Mouse (Mus musculus): ENCODE measurements around the gene Ftsj1. TPM values are rescaled to one million over a fixed set of nuclear protein-coding genes. Genes with fewer than 3 reads are reported as not detected.

Gene Ftsj1
- polyA plus RNA-seq, 1 experiment from 2014 or later = 43.1 TPM

DNA sequence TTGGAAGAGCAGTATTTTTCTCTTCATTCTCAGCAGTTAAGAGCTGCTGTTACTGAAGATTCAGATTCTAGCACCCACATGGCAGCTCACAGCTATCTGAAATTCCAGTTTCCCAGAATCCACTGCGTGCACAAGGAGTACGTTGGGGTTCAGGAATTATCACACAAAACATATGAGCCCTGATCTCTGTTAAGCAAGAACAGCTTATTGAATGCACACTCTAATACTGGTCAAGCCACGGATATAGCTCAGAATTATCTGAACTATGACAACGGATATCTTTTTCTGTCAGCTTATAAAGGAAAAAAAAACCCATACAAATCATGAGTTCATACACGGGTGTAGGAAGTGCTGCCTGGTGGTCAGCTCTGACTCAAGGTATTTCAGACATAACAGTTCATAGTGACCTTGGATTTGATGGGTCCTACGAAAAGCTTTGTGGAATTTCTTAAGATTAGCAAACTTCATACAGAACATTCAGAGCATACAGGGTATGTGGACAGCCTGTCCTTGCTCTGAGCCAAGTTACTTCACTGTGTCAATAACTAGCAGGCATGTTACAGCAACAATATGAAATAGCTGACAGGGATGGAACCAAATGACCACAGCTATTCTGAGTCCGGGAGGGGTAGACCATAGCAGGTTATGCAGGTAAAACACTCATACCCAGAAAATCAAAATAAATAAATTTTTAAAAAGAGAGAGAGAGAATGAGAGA is 40.6 kb downstream of the Ftsj1 start:
- no peak overlapping the region for H3K4me3 ChIP-seq
- no peak overlapping the region for H3K27ac ChIP-seq
- no peak overlapping the region for H3K4me2 ChIP-seq (replicated peaks)
- no peaks in the 10 kb centered on the region for H3K27me3 ChIP-seq
- ATAC-seq (ENCODE audit: insufficient number of reproducible peaks, insufficient read depth, low FRiP score, low TSS enrichment) = no peak
- H3K9ac ChIP-seq = no peak overlapping the region
- H3K9me3 ChIP-seq = no peaks in the 10 kb centered on the region
- 74% methylated on average over 7 of the region's 7 CpGs for WGBS
- H3K36me3 ChIP-seq = no peaks in the 10 kb centered on the region
- no peaks in the 10 kb centered on the region for H3K4me1 ChIP-seq

DNA sequence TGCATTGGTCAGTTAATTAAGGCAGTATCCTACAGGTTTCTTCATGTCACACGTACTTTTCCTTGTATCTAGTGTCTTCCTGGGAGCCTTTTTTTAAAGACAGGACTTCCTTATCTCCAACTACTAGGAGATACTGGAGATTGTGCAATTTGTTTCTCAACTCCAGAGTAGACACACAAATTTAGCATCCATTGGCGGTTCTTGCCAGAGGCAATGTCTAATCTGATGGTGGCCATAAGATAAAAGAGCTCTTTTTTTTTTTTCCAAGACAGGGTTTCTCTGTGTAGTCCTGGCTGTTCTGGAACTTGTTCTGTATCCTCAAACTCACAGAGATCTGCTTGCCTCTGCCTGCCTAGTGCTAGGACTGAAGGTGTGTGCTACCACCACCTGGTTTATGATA is 42.5 kb downstream of the Ftsj1 start:
- Histone ChIP-seq H3K4me1 (no peaks in the 10 kb centered on the region), H3K4me2 (replicated peaks) (no peak overlapping the region), H3K4me3 (no peak overlapping the region), H3K9ac (no peak overlapping the region), H3K27me3 (no peaks in the 10 kb centered on the region), H3K27ac (no peak overlapping the region), H3K36me3 (no peaks in the 10 kb centered on the region), H3K9me3 (no peaks in the 10 kb centered on the region)
- WGBS = 50% methylated on average over 2 of the region's 2 CpGs
- no peak for ATAC-seq (ENCODE audit: insufficient number of reproducible peaks, insufficient read depth, low FRiP score, low TSS enrichment)

DNA sequence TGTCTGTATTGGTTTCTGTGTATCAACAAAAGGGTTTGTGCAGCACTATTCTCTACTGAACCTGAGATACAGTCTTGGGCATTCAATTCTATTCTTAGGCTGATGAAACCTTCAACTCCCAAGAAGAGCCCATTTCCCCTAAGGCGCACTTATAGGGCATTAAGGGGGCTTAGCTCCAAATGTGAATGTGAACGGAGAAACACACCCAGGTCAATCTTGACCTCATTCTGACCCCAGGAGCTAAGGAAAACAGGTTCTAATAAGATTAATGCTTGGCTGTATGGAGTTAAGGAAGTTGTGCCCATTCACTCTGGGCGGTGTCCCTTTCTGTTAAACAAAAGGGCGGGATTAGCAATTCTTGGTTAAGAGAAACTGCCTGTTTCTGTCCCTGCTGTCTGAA is 45.0 kb downstream of the Ftsj1 start:
- no peaks in the 10 kb centered on the region for H3K4me1 ChIP-seq
- H3K4me2 ChIP-seq (replicated peaks) = no peak overlapping the region; the same call in 1 of the 2 replicates
- H3K4me3 ChIP-seq = no peak overlapping the region
- no peak overlapping the region for H3K9ac ChIP-seq
- no peak for ATAC-seq (ENCODE audit: insufficient number of reproducible peaks, insufficient read depth, low FRiP score, low TSS enrichment)
- H3K9me3 ChIP-seq = no peaks in the 10 kb centered on the region
- no peaks in the 10 kb centered on the region for H3K27me3 ChIP-seq
- H3K27ac ChIP-seq = no peak overlapping the region
- no peaks in the 10 kb centered on the region for H3K36me3 ChIP-seq
- WGBS = 22% methylated on average over 4 of the region's 4 CpGs

DNA sequence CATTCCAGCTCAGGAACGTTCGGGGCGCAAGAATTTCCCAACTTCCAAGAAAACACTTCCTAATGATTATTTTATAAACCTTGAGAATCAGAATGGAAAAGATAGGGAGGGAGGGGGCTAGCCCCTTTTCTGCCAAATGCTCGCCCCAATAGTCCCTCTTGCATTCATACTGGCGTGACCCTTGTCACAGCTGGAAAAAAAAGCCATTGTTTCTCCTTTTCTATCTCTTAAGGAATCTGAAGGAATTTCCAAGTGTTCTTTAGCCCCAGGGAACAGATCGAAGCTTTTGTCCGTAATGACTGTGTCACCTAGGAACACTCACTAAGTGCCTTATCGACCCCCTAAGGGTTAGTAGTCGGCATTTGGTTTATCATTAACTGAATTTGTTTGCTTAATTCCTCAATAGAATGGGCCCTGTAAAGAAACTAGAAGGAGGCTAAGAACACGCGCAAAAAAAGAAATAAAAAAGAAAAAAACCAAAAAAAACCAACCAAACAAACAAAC is 45.5 kb downstream of the Ftsj1 start:
- ATAC-seq (ENCODE audit: insufficient number of reproducible peaks, insufficient read depth, low FRiP score, low TSS enrichment) = no peak
- no peaks in the 10 kb centered on the region for H3K36me3 ChIP-seq
- peak overlapping the region; percentile 47 for H3K4me3 ChIP-seq
- 16% methylated on average over 11 of the region's 11 CpGs for WGBS
- no peak overlapping the region; the same call in 1 of the 2 replicates for H3K9ac ChIP-seq
- no peak overlapping the region for H3K27ac ChIP-seq
- no peaks in the 10 kb centered on the region for H3K9me3 ChIP-seq
- H3K4me1 ChIP-seq = no peaks in the 10 kb centered on the region
- no peaks in the 10 kb centered on the region for H3K27me3 ChIP-seq
- H3K4me2 ChIP-seq (replicated peaks) = peak overlapping the region; percentile 45

DNA sequence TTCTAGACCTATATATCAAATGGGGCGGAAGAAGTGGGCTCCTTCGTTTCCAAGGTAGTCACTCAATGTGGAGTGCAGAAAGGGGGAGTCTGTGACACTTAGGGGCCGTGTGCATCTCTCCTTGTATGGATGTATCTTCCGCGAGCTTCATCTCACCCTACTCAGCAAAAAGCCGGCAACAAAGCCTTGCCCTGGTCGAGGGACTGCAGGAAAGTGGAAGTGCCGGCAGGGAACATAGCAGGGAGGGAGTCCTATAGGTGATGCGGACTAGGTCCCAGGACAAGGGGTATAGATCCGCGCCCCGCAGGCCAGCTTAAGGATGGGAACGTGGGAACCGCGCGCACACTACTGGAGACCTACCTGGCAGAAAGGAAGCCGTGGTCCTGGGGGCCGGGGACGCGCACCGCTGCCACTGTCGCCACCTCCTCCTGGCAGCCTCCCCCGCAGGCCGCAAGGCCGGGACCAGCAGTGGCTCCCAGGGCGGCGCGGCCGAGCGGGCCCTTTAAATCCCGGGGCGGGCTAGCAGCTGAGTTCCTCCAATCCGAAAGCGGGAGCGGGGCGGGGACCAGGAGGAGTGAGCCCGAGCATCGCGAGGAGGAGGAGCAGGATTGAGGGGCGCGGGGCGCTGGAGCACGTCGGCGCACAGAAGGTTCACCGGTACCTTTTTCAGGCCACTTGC is 46.1 kb downstream of the Ftsj1 start, which contains the start of gene Porcn:
Porcn (minus strand) TSS at position 511 of the 679 bp plus-strand sequence.
- Histone ChIP-seq H3K4me1 (no peaks in the 10 kb centered on the region), H3K4me3 (peak within 1 kb of the TSS; percentile 47), H3K36me3 (no peaks in the 10 kb centered on the region), H3K9ac (peak within 1 kb of the TSS; percentile 47), H3K27me3 (no peaks in the 10 kb centered on the region), H3K27ac (no peak within 1 kb of the TSS), H3K9me3 (no peaks in the 10 kb centered on the region), H3K4me2 (replicated peaks) (peak within 1 kb of the TSS; percentile 45)
- 17% methylated on average over 38 of the region's 46 CpGs for WGBS
- peak; percentile 92 for ATAC-seq (ENCODE audit: insufficient number of reproducible peaks, insufficient read depth, low FRiP score, low TSS enrichment)

DNA sequence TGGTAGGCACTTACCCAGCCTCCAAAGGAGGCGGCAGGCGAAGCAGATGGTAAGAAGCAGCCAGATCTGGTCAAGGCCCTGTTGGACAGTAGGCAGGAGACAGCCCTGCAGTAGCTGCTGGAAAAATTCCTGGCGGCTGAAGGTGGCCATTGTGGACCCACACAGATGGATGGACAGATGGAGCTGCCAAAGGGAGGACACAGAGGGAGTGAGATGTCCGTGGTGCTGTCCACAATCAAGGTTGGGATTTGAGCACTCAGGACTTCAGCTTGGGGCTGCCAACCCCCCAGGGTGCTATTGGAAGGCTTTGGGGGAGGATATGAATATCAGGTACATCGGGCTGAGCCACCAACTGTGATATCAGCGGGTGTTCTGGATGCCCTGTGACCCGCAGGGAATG is 46.7 kb downstream of the Ftsj1 start:
- H3K36me3 ChIP-seq = no peaks in the 10 kb centered on the region
- WGBS = 35% methylated on average over 7 of the region's 7 CpGs
- peak overlapping the region; percentile 47 for H3K9ac ChIP-seq
- no peak for ATAC-seq (ENCODE audit: insufficient number of reproducible peaks, insufficient read depth, low FRiP score, low TSS enrichment)
- no peak overlapping the region for H3K27ac ChIP-seq
- H3K4me1 ChIP-seq = no peaks in the 10 kb centered on the region
- no peaks in the 10 kb centered on the region for H3K9me3 ChIP-seq
- H3K4me3 ChIP-seq = peak overlapping the region; percentile 47
- peak overlapping the region; percentile 45 for H3K4me2 ChIP-seq (replicated peaks)
- H3K27me3 ChIP-seq = no peaks in the 10 kb centered on the region

DNA sequence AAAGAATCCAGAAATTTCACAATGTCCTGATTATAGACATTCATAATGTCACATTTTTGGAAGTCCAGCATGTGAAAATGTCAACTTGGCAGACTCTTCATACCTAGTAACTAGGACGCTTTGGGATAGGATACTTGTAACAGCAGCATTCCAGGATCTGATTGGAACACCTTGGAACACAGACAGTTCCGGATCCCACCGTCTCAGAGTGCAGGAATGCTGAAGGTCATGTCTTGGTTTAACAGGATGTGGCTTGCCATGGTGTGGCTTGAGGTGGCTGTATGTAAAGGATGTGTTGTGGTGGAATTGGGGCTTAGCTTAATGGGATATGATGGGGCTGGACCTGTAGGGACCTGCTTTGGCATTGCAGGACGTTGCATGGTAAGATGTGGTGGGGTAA is 47.1 kb downstream of the Ftsj1 start:
- no peak for ATAC-seq (ENCODE audit: insufficient number of reproducible peaks, insufficient read depth, low FRiP score, low TSS enrichment)
- Histone ChIP-seq H3K27me3 (no peaks in the 10 kb centered on the region), H3K4me1 (no peaks in the 10 kb centered on the region), H3K27ac (no peak overlapping the region), H3K4me2 (replicated peaks) (no peak overlapping the region), H3K36me3 (no peaks in the 10 kb centered on the region), H3K4me3 (0 out of 2 replicates have a peak overlapping the region, but pooled peaks have one; percentile 47), H3K9me3 (no peaks in the 10 kb centered on the region), H3K9ac (no peak overlapping the region)
- 63% methylated on average over 4 of the region's 4 CpGs for WGBS

DNA sequence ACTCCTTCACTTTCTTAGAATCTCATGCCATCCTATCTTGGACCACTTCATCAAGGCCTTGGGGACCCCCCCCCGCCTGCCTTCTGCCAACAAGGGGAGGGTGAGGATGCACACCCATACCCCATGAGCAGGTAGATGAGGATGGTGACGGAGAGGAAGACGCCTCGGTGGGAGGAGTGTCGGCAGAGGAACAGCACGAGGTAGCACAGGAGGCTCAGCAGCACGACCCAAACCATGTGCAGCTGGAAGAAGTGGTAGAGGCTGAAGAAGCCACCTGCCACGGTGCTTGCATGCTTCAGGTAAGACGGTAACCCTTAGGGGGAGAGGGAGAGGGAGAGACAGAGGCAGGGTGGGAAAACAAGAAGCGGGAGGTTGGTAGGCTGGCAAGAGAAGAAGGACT is 48.1 kb downstream of the Ftsj1 start:
- Histone ChIP-seq H3K4me2 (replicated peaks) (no peak overlapping the region), H3K36me3 (no peaks in the 10 kb centered on the region), H3K27me3 (no peaks in the 10 kb centered on the region), H3K27ac (no peak overlapping the region), H3K4me1 (no peaks in the 10 kb centered on the region), H3K9me3 (no peaks in the 10 kb centered on the region), H3K4me3 (no peak overlapping the region), H3K9ac (no peak overlapping the region)
- 80% methylated on average over 10 of the region's 10 CpGs for WGBS
- no peak for ATAC-seq (ENCODE audit: insufficient number of reproducible peaks, insufficient read depth, low FRiP score, low TSS enrichment)

DNA sequence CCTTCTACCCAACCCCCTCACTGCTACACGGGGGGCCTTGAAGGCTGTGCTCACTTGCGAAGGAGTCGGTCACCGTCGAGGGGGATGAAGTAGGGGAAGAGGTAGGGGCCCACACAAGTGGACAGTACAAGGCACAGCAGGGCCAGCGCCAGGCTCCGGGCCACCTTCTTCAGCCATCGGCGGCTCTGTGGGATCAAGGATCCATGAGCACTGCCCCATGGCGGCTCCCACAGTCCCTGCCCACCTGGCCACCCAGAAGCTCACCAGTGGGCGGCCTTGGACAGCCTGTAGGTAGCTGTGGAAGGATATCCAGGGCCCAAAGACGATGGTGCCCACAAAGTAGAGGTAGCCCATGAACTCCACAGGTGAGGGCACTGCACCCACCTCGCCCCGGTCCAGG is 49.1 kb downstream of the Ftsj1 start:
- 90% methylated on average over 14 of the region's 14 CpGs for WGBS
- no peak overlapping the region for H3K9ac ChIP-seq
- no peak overlapping the region for H3K4me2 ChIP-seq (replicated peaks)
- no peaks in the 10 kb centered on the region for H3K27me3 ChIP-seq
- H3K4me1 ChIP-seq = no peaks in the 10 kb centered on the region
- H3K27ac ChIP-seq = no peak overlapping the region
- no peak for ATAC-seq (ENCODE audit: insufficient number of reproducible peaks, insufficient read depth, low FRiP score, low TSS enrichment)
- no peaks in the 10 kb centered on the region for H3K9me3 ChIP-seq
- peaks cover 5% of the 10 kb centered on the region; the same call in 1 of the 2 replicates for H3K36me3 ChIP-seq
- H3K4me3 ChIP-seq = no peak overlapping the region

DNA sequence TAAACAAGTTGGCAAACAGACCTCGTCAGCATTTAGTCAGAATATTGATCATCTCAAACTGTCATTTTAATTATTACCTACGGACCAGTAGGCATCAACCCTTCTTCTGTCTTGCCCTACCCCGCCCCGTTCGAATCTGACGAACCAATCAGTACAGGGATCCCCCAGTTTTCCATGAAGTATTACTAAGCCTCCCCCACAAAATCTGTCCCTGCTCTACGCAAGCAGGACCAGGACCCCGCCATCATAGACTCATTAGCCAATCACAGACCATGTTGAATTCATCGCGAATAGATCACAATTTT is 58.8 kb downstream of the Ftsj1 start, which contains the start of gene Ebp:
Ebp (minus strand) TSS at position 94 of the 305 bp plus-strand sequence.
- no peaks in the 10 kb centered on the region for H3K27me3 ChIP-seq
- WGBS = 27% methylated on average over 10 of the region's 10 CpGs
- H3K9ac ChIP-seq = peak within 1 kb of the TSS; percentile 47
- no peaks in the 10 kb centered on the region for H3K9me3 ChIP-seq
- peak within 1 kb of the TSS; percentile 51 for H3K4me3 ChIP-seq
- no peaks in the 10 kb centered on the region for H3K36me3 ChIP-seq
- H3K4me1 ChIP-seq = no peaks in the 10 kb centered on the region
- no peak for ATAC-seq (ENCODE audit: insufficient number of reproducible peaks, insufficient read depth, low FRiP score, low TSS enrichment)
- peak within 1 kb of the TSS; percentile 52 for H3K4me2 ChIP-seq (replicated peaks)
- H3K27ac ChIP-seq = peak within 1 kb of the TSS; percentile 82; the same call in 1 of the 2 replicates

DNA sequence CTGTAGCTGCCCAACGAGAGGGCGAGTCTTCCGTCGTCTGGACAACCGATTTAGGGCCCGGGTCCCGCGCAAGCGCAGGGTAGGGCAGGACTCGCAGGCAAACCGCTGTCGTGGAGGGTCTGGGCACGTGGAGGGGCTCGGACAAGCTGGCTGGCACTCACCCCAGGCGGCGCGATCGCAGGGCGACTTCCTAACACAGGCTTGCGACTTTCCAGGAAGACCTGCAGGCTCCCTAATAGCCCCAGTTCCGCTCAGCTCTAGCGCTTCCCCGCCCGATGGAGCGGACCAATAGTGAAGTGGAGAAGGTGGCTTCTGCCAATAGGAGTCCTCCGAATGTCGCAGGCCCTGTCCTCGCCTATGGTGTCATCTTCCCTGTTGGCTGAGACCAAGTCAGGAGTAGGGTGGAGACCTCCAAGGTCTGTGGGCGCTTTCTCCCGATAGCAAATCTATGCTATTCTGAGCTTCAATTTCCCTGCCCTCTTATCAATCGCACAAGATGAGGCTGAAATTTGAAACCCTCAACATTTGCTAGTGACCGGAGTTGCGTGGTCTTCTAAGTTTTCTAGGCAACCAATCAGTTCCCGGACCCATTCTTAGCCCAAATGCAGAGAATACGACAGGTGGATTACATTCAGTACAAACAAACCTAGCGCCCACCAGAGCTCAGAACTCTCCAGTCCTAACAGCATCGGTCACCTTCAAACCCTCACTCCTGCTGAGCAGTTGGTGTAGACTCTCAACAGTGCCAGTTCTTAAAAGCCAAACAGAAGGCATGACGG is 59.4 kb downstream of the Ftsj1 start:
- Histone ChIP-seq H3K4me3 (peak overlapping the region; percentile 51), H3K27ac (peak overlapping the region; percentile 82; the same call in 1 of the 2 replicates), H3K4me2 (replicated peaks) (peak overlapping the region; percentile 52), H3K4me1 (no peaks in the 10 kb centered on the region), H3K9me3 (no peaks in the 10 kb centered on the region), H3K36me3 (no peaks in the 10 kb centered on the region), H3K9ac (peak overlapping the region; percentile 47), H3K27me3 (no peaks in the 10 kb centered on the region)
- WGBS = 15% methylated on average over 38 of the region's 38 CpGs
- ATAC-seq (ENCODE audit: insufficient number of reproducible peaks, insufficient read depth, low FRiP score, low TSS enrichment) = peak; percentile 95
